Mouse (Mus musculus): Measurements from ENCODE around the gene Lmbr1l. TPM values are rescaled to one million over a fixed set of nuclear protein-coding genes. Genes with fewer than 3 reads are reported as not detected.

Gene Lmbr1l
- polyA plus RNA-seq, 1 experiment from 2014 or later = 6.2 TPM

GRCm38 (mm10) chr15:98864951-98865350, 53.1 kb downstream of the Lmbr1l start:
- Histone ChIP-seq H3K4me3 (ENCODE audit: low read depth, low read length) (no peak overlapping the region), H3K36me3 (ENCODE audit: control insufficient read depth, insufficient read depth, low read length) (peaks cover 55% of the 10 kb centered on the region), H3K4me1 (ENCODE audit: control insufficient read depth, insufficient read depth, low read length) (peaks cover 21% of the 10 kb centered on the region), H3K27ac (replicated peaks; ENCODE audit: low read depth, low read length) (no peak overlapping the region), H3K9ac (ENCODE audit: low read length) (no peak overlapping the region), H3K9me3 (ENCODE audit: control insufficient read depth, low read length) (no peaks in the 10 kb centered on the region), H3K27me3 (ENCODE audit: control insufficient read depth, insufficient read depth, low read length) (no peaks in the 10 kb centered on the region), H3K4me2 (ENCODE audit: low read depth, severe bottlenecking) (no peak overlapping the region)
- 91% methylated on average over 6 of the region's 6 CpGs for WGBS
- no peak for DNase-seq (ENCODE audit: low spot score)
- no peak for ATAC-seq (ENCODE audit: insufficient number of reproducible peaks, low FRiP score, low TSS enrichment, low read depth)

DNA sequence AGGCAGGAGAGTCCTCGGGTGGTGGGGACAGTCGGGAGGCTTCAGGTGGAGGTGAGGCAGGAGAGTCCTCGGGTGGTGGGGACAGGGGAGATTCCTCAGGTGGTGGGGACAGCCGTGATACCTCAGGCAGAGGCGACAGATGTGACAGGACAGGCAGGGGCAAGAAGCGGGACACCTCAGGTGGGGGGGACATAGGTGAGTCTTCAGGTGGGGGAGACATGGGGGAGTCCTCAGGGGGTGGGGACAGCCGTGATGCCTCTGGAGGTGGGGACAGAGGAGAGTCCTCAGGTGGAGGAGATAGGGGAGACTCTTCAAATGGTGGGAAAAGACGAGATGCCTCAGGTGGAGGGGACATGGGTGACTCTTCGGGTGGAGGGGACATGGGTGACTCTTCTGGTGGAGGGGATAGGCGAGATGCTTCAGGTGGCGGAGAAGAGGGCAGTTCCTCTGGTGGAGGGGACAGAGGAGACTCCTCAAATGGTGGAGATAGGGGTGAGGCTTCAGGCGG, 54.5 kb downstream of the Lmbr1l start:
- Histone ChIP-seq H3K27ac (replicated peaks; ENCODE audit: low read depth, low read length) (no peak overlapping the region), H3K4me2 (ENCODE audit: low read depth, severe bottlenecking) (no peak overlapping the region), H3K27me3 (ENCODE audit: control insufficient read depth, insufficient read depth, low read length) (no peaks in the 10 kb centered on the region), H3K4me3 (ENCODE audit: low read depth, low read length) (no peak overlapping the region), H3K4me1 (ENCODE audit: control insufficient read depth, insufficient read depth, low read length) (peaks cover 7% of the 10 kb centered on the region), H3K9ac (ENCODE audit: low read length) (no peak overlapping the region), H3K9me3 (ENCODE audit: control insufficient read depth, low read length) (no peaks in the 10 kb centered on the region), H3K36me3 (ENCODE audit: control insufficient read depth, insufficient read depth, low read length) (peaks cover 62% of the 10 kb centered on the region)
- WGBS = 93% methylated on average over 12 of the region's 12 CpGs
- ATAC-seq (ENCODE audit: insufficient number of reproducible peaks, low FRiP score, low TSS enrichment, low read depth) (no peak), DNase-seq (ENCODE audit: low spot score) (no peak)

DNA sequence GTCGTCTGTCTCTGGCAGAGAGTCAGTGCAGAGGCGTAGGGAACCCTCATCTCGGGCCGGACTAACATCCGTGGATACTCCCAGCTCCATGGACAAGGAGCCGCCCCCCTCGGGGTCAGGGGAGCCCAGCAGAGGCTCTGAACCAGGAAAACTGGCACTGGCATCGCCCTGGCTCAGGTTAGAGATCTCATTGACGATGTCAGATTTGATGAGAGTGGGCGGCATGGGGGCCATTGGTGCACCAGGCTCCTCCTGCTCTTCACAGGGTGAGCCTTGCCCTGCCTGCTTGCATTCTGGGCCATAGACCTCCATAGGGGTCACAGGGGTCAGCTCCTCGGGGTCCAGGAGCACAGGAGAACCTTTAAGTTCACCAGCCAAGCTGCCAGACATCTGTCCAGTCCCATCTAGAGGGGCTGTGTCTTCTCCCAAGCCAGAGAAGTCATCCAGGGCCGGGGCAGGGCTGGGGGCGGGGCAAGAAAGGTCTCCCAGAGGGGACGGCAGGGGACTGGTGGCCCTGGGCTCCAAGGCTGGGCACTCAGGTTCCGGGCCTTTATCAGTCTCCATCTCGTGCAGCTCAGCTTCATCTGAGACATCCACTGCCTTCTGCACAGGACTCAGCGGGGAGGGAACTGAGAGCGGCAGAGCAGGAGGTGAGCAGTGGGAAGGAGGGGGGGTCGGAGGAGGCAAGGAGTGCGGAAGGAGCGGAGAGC, 56.2 kb downstream of the Lmbr1l start:
- peaks cover 72% of the 10 kb centered on the region for H3K36me3 ChIP-seq (ENCODE audit: control insufficient read depth, insufficient read depth, low read length)
- H3K9ac ChIP-seq (ENCODE audit: low read length) = no peak overlapping the region
- H3K4me1 ChIP-seq (ENCODE audit: control insufficient read depth, insufficient read depth, low read length) = no peaks in the 10 kb centered on the region
- DNase-seq (ENCODE audit: low spot score) (no peak), ATAC-seq (ENCODE audit: insufficient number of reproducible peaks, low FRiP score, low TSS enrichment, low read depth) (no peak)
- H3K27me3 ChIP-seq (ENCODE audit: control insufficient read depth, insufficient read depth, low read length) = no peaks in the 10 kb centered on the region
- no peak overlapping the region for H3K4me2 ChIP-seq (ENCODE audit: low read depth, severe bottlenecking)
- H3K27ac ChIP-seq (replicated peaks; ENCODE audit: low read depth, low read length) = no peak overlapping the region
- 89% methylated on average over 21 of the region's 21 CpGs for WGBS
- no peaks in the 10 kb centered on the region for H3K9me3 ChIP-seq (ENCODE audit: control insufficient read depth, low read length)
- no peak overlapping the region for H3K4me3 ChIP-seq (ENCODE audit: low read depth, low read length)

DNA sequence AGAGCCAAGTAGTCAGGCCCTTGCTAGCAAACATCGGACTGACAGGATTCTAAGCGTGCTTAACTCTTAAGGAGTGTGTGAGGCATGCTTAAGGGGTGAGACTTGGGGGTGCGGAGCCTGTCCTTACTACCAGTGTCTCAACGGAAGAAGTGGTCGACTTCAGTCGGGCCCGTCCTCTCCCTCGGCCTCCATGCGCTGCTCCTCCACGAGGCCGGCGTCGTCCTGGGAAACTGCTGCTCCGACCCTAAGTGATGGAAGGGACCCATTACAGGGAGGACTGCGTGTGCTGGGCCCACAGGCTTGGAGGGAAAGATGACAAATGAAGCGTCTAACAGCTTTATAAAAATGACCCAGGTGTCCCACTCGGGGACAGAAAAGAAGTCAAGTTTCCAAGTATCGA, 57.1 kb downstream of the Lmbr1l start:
- DNase-seq (ENCODE audit: low spot score) (no peak), ATAC-seq (ENCODE audit: insufficient number of reproducible peaks, low FRiP score, low TSS enrichment, low read depth) (no peak)
- H3K4me1 ChIP-seq (ENCODE audit: control insufficient read depth, insufficient read depth, low read length) = no peaks in the 10 kb centered on the region
- H3K27me3 ChIP-seq (ENCODE audit: control insufficient read depth, insufficient read depth, low read length) = no peaks in the 10 kb centered on the region
- H3K36me3 ChIP-seq (ENCODE audit: control insufficient read depth, insufficient read depth, low read length) = peaks cover 74% of the 10 kb centered on the region
- no peak overlapping the region for H3K4me2 ChIP-seq (ENCODE audit: low read depth, severe bottlenecking)
- H3K4me3 ChIP-seq (ENCODE audit: low read depth, low read length) = no peak overlapping the region
- no peaks in the 10 kb centered on the region for H3K9me3 ChIP-seq (ENCODE audit: control insufficient read depth, low read length)
- 96% methylated on average over 18 of the region's 18 CpGs for WGBS
- no peak overlapping the region for H3K9ac ChIP-seq (ENCODE audit: low read length)
- H3K27ac ChIP-seq (replicated peaks; ENCODE audit: low read depth, low read length) = no peak overlapping the region

DNA sequence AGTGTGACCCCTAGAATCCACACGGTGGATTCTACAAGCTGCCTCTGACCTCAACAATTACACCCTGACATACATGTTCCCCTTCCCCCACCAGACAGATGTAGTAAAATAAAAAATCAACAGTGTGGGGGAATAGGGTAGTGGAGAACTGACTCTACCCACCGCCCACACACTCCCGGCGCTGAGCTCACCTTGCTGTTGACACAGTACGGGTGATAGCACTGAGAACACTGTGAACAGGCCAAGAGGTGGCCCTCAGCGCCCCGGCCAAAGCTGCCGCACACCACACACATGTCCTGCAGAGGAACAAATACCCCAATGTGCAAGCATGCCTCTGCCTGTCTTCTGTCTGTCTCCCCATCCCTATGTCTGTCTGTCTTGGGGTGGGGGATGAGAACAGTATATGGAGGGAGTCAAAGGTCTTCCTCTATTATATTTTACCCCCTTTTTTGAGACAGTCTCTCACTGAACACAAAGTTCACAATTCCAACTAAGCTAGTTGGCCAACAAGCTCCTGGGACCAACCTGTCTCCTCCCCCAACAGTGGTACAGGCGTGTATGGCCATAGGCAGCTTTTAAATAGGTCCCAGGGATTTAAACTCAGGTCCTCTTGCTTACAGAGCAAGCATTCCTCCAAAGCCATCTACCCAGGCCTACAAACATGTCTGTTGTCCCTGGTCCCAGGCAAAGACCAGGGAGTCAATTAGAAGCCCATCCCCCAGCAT, 58.5 kb downstream of the Lmbr1l start:
- H3K9ac ChIP-seq (ENCODE audit: low read length) = no peak overlapping the region
- no peak overlapping the region for H3K27ac ChIP-seq (replicated peaks; ENCODE audit: low read depth, low read length)
- no peak overlapping the region for H3K4me2 ChIP-seq (ENCODE audit: low read depth, severe bottlenecking)
- no peak for DNase-seq (ENCODE audit: low spot score)
- H3K27me3 ChIP-seq (ENCODE audit: control insufficient read depth, insufficient read depth, low read length) = no peaks in the 10 kb centered on the region
- H3K4me3 ChIP-seq (ENCODE audit: low read depth, low read length) = no peak overlapping the region
- H3K4me1 ChIP-seq (ENCODE audit: control insufficient read depth, insufficient read depth, low read length) = no peaks in the 10 kb centered on the region
- no peak for ATAC-seq (ENCODE audit: insufficient number of reproducible peaks, low FRiP score, low TSS enrichment, low read depth)
- no peaks in the 10 kb centered on the region for H3K9me3 ChIP-seq (ENCODE audit: control insufficient read depth, low read length)
- peaks cover 77% of the 10 kb centered on the region for H3K36me3 ChIP-seq (ENCODE audit: control insufficient read depth, insufficient read depth, low read length)
- 87% methylated on average over 9 of the region's 9 CpGs for WGBS

DNA sequence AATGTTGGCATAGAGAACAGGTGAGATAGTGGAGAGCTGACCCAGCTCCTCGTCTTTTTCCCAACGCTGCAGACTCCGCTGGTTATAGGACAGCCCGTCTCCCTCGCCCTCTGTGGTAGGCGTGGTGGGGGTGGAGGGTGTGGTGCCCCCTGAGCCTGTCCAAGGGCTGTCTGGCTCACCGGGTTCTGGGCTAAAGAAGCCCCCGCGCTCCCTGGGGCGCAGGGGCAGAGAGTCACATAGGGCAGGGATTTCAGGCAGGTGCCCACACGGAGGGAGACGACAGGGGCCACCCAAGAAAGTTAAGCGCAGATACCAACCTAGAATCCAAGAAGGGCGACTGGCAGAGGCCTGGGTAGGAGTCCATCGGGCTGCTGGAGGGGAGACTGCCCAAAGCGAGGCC, 63.8 kb downstream of the Lmbr1l start:
- WGBS = 94% methylated on average over 16 of the region's 16 CpGs
- H3K27me3 ChIP-seq (ENCODE audit: control insufficient read depth, insufficient read depth, low read length) = no peaks in the 10 kb centered on the region
- ATAC-seq (ENCODE audit: insufficient number of reproducible peaks, low FRiP score, low TSS enrichment, low read depth) (no peak), DNase-seq (ENCODE audit: low spot score) (no peak)
- no peak overlapping the region for H3K4me2 ChIP-seq (ENCODE audit: low read depth, severe bottlenecking)
- no peaks in the 10 kb centered on the region for H3K9me3 ChIP-seq (ENCODE audit: control insufficient read depth, low read length)
- H3K9ac ChIP-seq (ENCODE audit: low read length) = no peak overlapping the region
- H3K36me3 ChIP-seq (ENCODE audit: control insufficient read depth, insufficient read depth, low read length) = peaks cover 63% of the 10 kb centered on the region
- H3K4me3 ChIP-seq (ENCODE audit: low read depth, low read length) = no peak overlapping the region
- H3K4me1 ChIP-seq (ENCODE audit: control insufficient read depth, insufficient read depth, low read length) = no peaks in the 10 kb centered on the region
- no peak overlapping the region for H3K27ac ChIP-seq (replicated peaks; ENCODE audit: low read depth, low read length)

Other genes starting within 250 kb of the Lmbr1l start
- 0.29 and 0.37 TPM in 2 replicates for gene Rnd1, start 240.8 kb downstream of the Lmbr1l start, polyA plus RNA-seq (2014; fragmentation: Nextera tagmentation; extraction: Ambion mirVana)
- 0.48 and 1.3 TPM in 2 replicates for gene Ccdc65, start 210.0 kb downstream of the Lmbr1l start, polyA plus RNA-seq (2014; fragmentation: Nextera tagmentation; extraction: Ambion mirVana)
- gene Fkbp11, start 190.0 kb downstream of the Lmbr1l start, polyA plus RNA-seq (2014; fragmentation: Nextera tagmentation; extraction: Ambion mirVana) = 24.3 and 25.7 TPM in 2 replicates
- gene Arf3, start 155.0 kb downstream of the Lmbr1l start, polyA plus RNA-seq (2014; fragmentation: Nextera tagmentation; extraction: Ambion mirVana) = 34.7 and 36.4 TPM in 2 replicates
- gene Wnt10b, start 140.1 kb downstream of the Lmbr1l start, polyA plus RNA-seq (2014; fragmentation: Nextera tagmentation; extraction: Ambion mirVana) = 0.81 and 1.5 TPM in 2 replicates
- not detected in 2 replicates for gene Wnt1, start 128.4 kb downstream of the Lmbr1l start, polyA plus RNA-seq (2014; fragmentation: Nextera tagmentation; extraction: Ambion mirVana)
- not detected in 2 replicates for gene Ddn, start 108.7 kb downstream of the Lmbr1l start, polyA plus RNA-seq (2014; fragmentation: Nextera tagmentation; extraction: Ambion mirVana)
- gene Prkag1, start 86.7 kb downstream of the Lmbr1l start, polyA plus RNA-seq (2014; fragmentation: Nextera tagmentation; extraction: Ambion mirVana) = 79.3 and 84.6 TPM in 2 replicates
- 17.6 and 21.6 TPM in 2 replicates for gene Kmt2d, start 47.0 kb downstream of the Lmbr1l start, polyA plus RNA-seq (2014; fragmentation: Nextera tagmentation; extraction: Ambion mirVana)
- 19.8 and 22.2 TPM in 2 replicates for gene Rhebl1, start 23.7 kb downstream of the Lmbr1l start, polyA plus RNA-seq (2014; fragmentation: Nextera tagmentation; extraction: Ambion mirVana)
- 0.15 and 0.23 TPM in 2 replicates for gene Dhh, start 19.7 kb downstream of the Lmbr1l start, polyA plus RNA-seq (2014; fragmentation: Nextera tagmentation; extraction: Ambion mirVana)
- 2,238 and 2,358 TPM in 2 replicates for gene Tuba1b, start 16.3 kb upstream of the Lmbr1l start, polyA plus RNA-seq (2014; fragmentation: Nextera tagmentation; extraction: Ambion mirVana)
- not detected in 2 replicates for gene Gm49450, start 35.3 kb upstream of the Lmbr1l start, polyA plus RNA-seq (2014; fragmentation: Nextera tagmentation; extraction: Ambion mirVana)
- 1,453 and 1,516 TPM in 2 replicates for gene Tuba1a, start 35.5 kb upstream of the Lmbr1l start, polyA plus RNA-seq (2014; fragmentation: Nextera tagmentation; extraction: Ambion mirVana)
- gene Tuba1c, start 111.7 kb upstream of the Lmbr1l start, polyA plus RNA-seq (2014; fragmentation: Nextera tagmentation; extraction: Ambion mirVana) = 146 and 157 TPM in 2 replicates
- 0.10 and 0.11 TPM in 2 replicates for gene Prph, start 136.9 kb upstream of the Lmbr1l start, polyA plus RNA-seq (2014; fragmentation: Nextera tagmentation; extraction: Ambion mirVana)
- 33.4 and 37.2 TPM in 2 replicates for gene Troap, start 156.3 kb upstream of the Lmbr1l start, polyA plus RNA-seq (2014; fragmentation: Nextera tagmentation; extraction: Ambion mirVana)
- gene C1ql4, start 169.6 kb upstream of the Lmbr1l start, polyA plus RNA-seq (2014; fragmentation: Nextera tagmentation; extraction: Ambion mirVana) = not detected in 2 replicates
- 0.61 and 0.62 TPM in 2 replicates for gene Dnajc22, start 174.9 kb upstream of the Lmbr1l start, polyA plus RNA-seq (2014; fragmentation: Nextera tagmentation; extraction: Ambion mirVana)
- gene Spats2, start 207.7 kb upstream of the Lmbr1l start, polyA plus RNA-seq (2014; fragmentation: Nextera tagmentation; extraction: Ambion mirVana) = 69.2 and 70.1 TPM in 2 replicates